Mouse (Mus musculus) heart, embryonic 11.5 days (tissue): ENCODE results near the gene Lipe. TPM values are rescaled to one million over a fixed set of nuclear protein-coding genes. Genes with fewer than 3 reads are reported as not detected.

ENCODE experiments used
- ATAC-seq: fragments of 200-750 bp; cut with Nextera tagmentation; replicated peaks from 2 replicates; pipeline ENCODE4 v1.8.0; 2017; ENCODE audit warnings: moderate library complexity; ENCODE audit not compliant: insufficient number of reproducible peaks, low FRiP score, low TSS enrichment
- H3K27ac ChIP-seq: fragments of 300-500 bp; sonication (generic); 2 replicates; pipeline ENCODE4 v1.5.1; 2014; ENCODE audit warnings: mild to moderate bottlenecking, low read depth, low read length
- H3K27me3 ChIP-seq: fragments of 300-500 bp; sonication (generic); 2 replicates; pipeline ENCODE4 v1.6.1; 2014; ENCODE audit warnings: mild to moderate bottlenecking, low read length, mixed read lengths; ENCODE audit not compliant: control insufficient read depth, insufficient read depth
- H3K36me3 ChIP-seq: fragments of 300-500 bp; sonication (generic); 2 replicates; pipeline ENCODE4 v1.6.1; 2014; ENCODE audit warnings: mild to moderate bottlenecking, low read length, moderate library complexity, mixed read lengths; ENCODE audit not compliant: control insufficient read depth, insufficient read depth
- H3K4me1 ChIP-seq: fragments of 300-500 bp; sonication (generic); 2 replicates; pipeline ENCODE4 v1.6.1; 2014; ENCODE audit warnings: low read length; ENCODE audit not compliant: control insufficient read depth, insufficient read depth
- H3K4me2 ChIP-seq: fragments of 300-500 bp; sonication (generic); 2 replicates; pipeline ENCODE4 v1.6.1; 2014; ENCODE audit warnings: mild to moderate bottlenecking, moderate library complexity
- H3K4me3 ChIP-seq: fragments of 300-500 bp; sonication (generic); 2 replicates; pipeline ENCODE4 v1.5.1; 2014; ENCODE audit warnings: low read depth, low read length
- H3K9ac ChIP-seq: fragments of 300-500 bp; sonication (generic); 2 replicates; pipeline ENCODE4 v1.6.1; 2014; ENCODE audit warnings: mild to moderate bottlenecking, low read depth, low read length, moderate library complexity
- H3K9me3 ChIP-seq: fragments of 300-500 bp; sonication (generic); replicated peaks from 2 replicates; pipeline ENCODE4 v1.6.1; 2016; ENCODE audit warnings: low read length; ENCODE audit not compliant: control insufficient read depth
- WGBS: fragments of 180-500 bp; shearing (Covaris S2); extraction: QIAGEN DNeasy Blood & Tissue Kit; methylation state at CpG from one replicate; pipeline ENCODE4 v1.1.7; 2014; ENCODE audit not compliant: insufficient replicate concordance; 5-methylcytosine and 5-hydroxymethylcytosine counted together
- polyA plus RNA-seq: library from polyadenylated mRNA; unstranded; fragments of >200 nt; fragmentation: Nextera tagmentation; extraction: Ambion mirVana; gene quantifications from 2 replicates; pipeline ENCODE4 v1.2.1, GENCODE M21; 2014

Gene Lipe
- polyA plus RNA-seq, 1 experiment from 2014 or later = 1.6 TPM

GRCm38 (mm10) chr7:25422286-25422841, 23.9 kb upstream of the Lipe start:
- no peak overlapping the region for H3K4me2 ChIP-seq
- H3K27ac ChIP-seq = no peak overlapping the region
- WGBS = 68% methylated on average over 16 of the region's 16 CpGs
- H3K27me3 ChIP-seq = peaks cover 22% of the 10 kb centered on the region
- H3K9me3 ChIP-seq = no peaks in the 10 kb centered on the region
- H3K4me1 ChIP-seq = no peaks in the 10 kb centered on the region
- no peaks in the 10 kb centered on the region for H3K36me3 ChIP-seq
- no peak overlapping the region for H3K9ac ChIP-seq
- no peak for ATAC-seq
- H3K4me3 ChIP-seq = no peak overlapping the region

GRCm38 (mm10) chr7:25419943-25420342, 21.4 kb upstream of the Lipe start:
- H3K27ac ChIP-seq = no peak overlapping the region
- WGBS = 83% methylated on average over 4 of the region's 4 CpGs
- no peaks in the 10 kb centered on the region for H3K36me3 ChIP-seq
- peaks cover 22% of the 10 kb centered on the region for H3K27me3 ChIP-seq
- H3K9me3 ChIP-seq = no peaks in the 10 kb centered on the region
- no peak overlapping the region for H3K4me3 ChIP-seq
- no peak for ATAC-seq
- H3K4me2 ChIP-seq = no peak overlapping the region
- no peaks in the 10 kb centered on the region for H3K4me1 ChIP-seq
- no peak overlapping the region for H3K9ac ChIP-seq

GRCm38 (mm10) chr7:25419536-25419935, 21.0 kb upstream of the Lipe start:
- ATAC-seq = no peak
- no peaks in the 10 kb centered on the region for H3K36me3 ChIP-seq
- no peak overlapping the region for H3K9ac ChIP-seq
- H3K4me2 ChIP-seq = no peak overlapping the region
- no peaks in the 10 kb centered on the region for H3K4me1 ChIP-seq
- H3K9me3 ChIP-seq = no peaks in the 10 kb centered on the region
- H3K4me3 ChIP-seq = no peak overlapping the region
- no peak overlapping the region for H3K27ac ChIP-seq
- WGBS = 78% methylated on average over 8 of the region's 8 CpGs
- H3K27me3 ChIP-seq = peaks cover 22% of the 10 kb centered on the region

GRCm38 (mm10) chr7:25417597-25417996, 19.1 kb upstream of the Lipe start:
- H3K9ac ChIP-seq = no peak overlapping the region
- no peak for ATAC-seq
- WGBS = 58% methylated on average over 1 of the region's 1 CpGs

GRCm38 (mm10) chr7:25412833-25413441, 14.4 kb upstream of the Lipe start, which contains the start of gene Cxcl17:
Gene Cxcl17, minus strand, starts transcription at chr7:25412886.
- H3K27ac ChIP-seq = no peak within 1 kb of the TSS
- no peaks in the 10 kb centered on the region for H3K36me3 ChIP-seq
- no peaks in the 10 kb centered on the region for H3K9me3 ChIP-seq
- no peaks in the 10 kb centered on the region for H3K4me1 ChIP-seq
- no peak for ATAC-seq
- H3K27me3 ChIP-seq = no peaks in the 10 kb centered on the region
- 37% methylated on average over 7 of the region's 7 CpGs for WGBS
- no peak within 1 kb of the TSS for H3K4me2 ChIP-seq
- H3K9ac ChIP-seq = no peak within 1 kb of the TSS
- no peak within 1 kb of the TSS for H3K4me3 ChIP-seq

More at GRCm38 (mm10) chr7:25417597-25417996, 19.1 kb upstream of the Lipe start:
- Histone ChIP-seq H3K27ac (no peak overlapping the region), H3K4me2 (no peak overlapping the region), H3K4me3 (no peak overlapping the region), H3K36me3 (no peaks in the 10 kb centered on the region), H3K4me1 (no peaks in the 10 kb centered on the region), H3K9me3 (no peaks in the 10 kb centered on the region), H3K27me3 (peaks cover 12% of the 10 kb centered on the region)

- Histone ChIP-seq H3K4me2 (no peak overlapping the region), H3K27me3 (no peaks in the 10 kb centered on the region), H3K27ac (no peak overlapping the region), H3K9me3 (no peaks in the 10 kb centered on the region), H3K9ac (no peak overlapping the region), H3K4me1 (no peaks in the 10 kb centered on the region), H3K4me3 (no peak overlapping the region), H3K36me3 (no peaks in the 10 kb centered on the region)
- ATAC-seq = no peak
- 68% methylated on average over 3 of the region's 3 CpGs for WGBS
These were observed 13.4 kb upstream of the Lipe start for GRCm38 (mm10) chr7:25411861-25412260.

- Histone ChIP-seq H3K27me3 (no peaks in the 10 kb centered on the region), H3K9ac (no peak overlapping the region), H3K4me2 (no peak overlapping the region), H3K4me3 (no peak overlapping the region), H3K27ac (no peak overlapping the region), H3K9me3 (no peaks in the 10 kb centered on the region), H3K4me1 (no peaks in the 10 kb centered on the region), H3K36me3 (no peaks in the 10 kb centered on the region)
- ATAC-seq = no peak
- WGBS = 66% methylated on average over 1 of the region's 1 CpGs
These were observed 12.6 kb upstream of the Lipe start for GRCm38 (mm10) chr7:25410969-25411615.

GRCm38 (mm10) chr7:25409114-25409760, 10.7 kb upstream of the Lipe start:
- no peak for ATAC-seq
- H3K27me3 ChIP-seq = no peaks in the 10 kb centered on the region
- no peaks in the 10 kb centered on the region for H3K9me3 ChIP-seq
- no peak overlapping the region for H3K4me3 ChIP-seq
- no peaks in the 10 kb centered on the region for H3K36me3 ChIP-seq
- H3K4me1 ChIP-seq = no peaks in the 10 kb centered on the region
- H3K27ac ChIP-seq = no peak overlapping the region
- 39% methylated on average over 4 of the region's 4 CpGs for WGBS
- no peak overlapping the region for H3K4me2 ChIP-seq
- no peak overlapping the region for H3K9ac ChIP-seq
